Mouse (Mus musculus) heart, adult 8-10 months (tissue): ENCODE results near the gene C2cd4c. TPM values are rescaled to one million over a fixed set of nuclear protein-coding genes. Genes with fewer than 3 reads are reported as not detected.

Experiments
- DNase-seq: peaks from one replicate; pipeline ENCODE4 v3.0.0; 2022; ENCODE audit warnings: low spot score
- total RNA-seq, 4 experiments: library from RNA; stranded (reverse); gene quantifications; 2 replicates each; pipeline ENCODE4 v1.2.4; 2022

Gene C2cd4c
- total RNA-seq, 4 experiments from 2014 or later, result 0.16 TPM; not detected in 3

DNA sequence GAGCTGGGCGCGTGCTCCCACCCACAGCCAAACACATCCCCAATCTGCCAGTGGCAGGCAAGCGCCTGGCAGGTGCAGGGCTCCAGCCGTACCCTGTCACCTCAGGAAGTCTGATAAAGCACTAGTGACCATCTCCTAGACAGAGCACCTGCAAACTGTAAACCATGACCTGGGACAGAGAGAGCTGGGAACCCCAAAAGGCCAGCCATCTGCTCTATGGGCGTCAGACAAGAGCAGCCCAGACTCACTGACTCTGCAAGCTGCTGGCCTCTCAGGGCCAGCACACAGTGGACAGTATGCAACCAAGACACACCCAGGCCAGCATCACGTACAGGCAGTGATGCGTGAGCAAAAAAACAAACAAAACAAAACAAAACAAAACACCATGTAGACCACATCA, 34.9 kb downstream of the C2cd4c start:
- no peak for DNase-seq

GRCm38 (mm10) chr10:79578276-79578675, 35.5 kb downstream of the C2cd4c start:
- DNase-seq, result no peak

DNA sequence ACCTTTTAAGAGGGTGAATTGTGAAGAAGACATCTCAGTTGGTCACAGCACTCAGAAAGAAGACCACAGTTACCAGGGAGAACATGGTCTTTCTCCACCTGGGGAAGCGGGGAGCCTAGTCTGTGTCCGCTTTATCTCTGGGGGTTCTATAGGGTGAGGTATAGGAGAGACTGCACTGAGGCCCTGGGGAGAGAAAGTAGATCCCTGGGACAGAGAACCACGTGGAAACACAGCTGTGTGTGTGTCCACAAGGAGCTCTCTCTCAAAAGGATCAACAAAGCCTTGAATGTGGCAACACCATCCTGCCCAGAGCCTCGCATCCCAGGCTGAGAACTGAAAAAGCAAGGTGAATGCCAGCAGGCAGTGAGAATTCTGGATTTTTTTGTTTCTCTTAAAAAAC, 36.4 kb downstream of the C2cd4c start:
- no peak for DNase-seq

DNA sequence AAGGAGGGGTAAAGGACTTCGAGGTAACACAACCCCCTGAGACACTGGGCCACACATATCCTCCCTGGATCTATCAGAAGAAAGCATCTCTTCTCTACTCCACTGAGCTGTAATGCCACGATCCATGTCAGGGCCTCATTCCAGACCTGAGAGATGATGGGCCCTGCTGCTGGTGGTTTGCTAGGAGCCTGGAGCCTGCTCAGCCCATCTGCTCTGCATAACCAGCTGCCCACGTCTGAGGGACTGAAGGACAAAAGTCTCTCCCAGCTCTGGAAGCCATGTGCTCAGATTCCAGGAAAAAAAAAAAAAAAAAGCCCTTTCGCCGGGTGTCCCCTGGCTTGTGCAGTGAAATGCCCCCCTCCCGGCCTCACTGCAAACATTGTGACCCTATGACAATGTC, 38.1 kb downstream of the C2cd4c start:
- DNase-seq, result no peak

- DNase-seq, result no peak
These were observed 39.0 kb downstream of the C2cd4c start for GRCm38 (mm10) chr10:79574796-79575195.

- no peak for DNase-seq
These were observed 39.5 kb downstream of the C2cd4c start for GRCm38 (mm10) chr10:79574350-79574749.

GRCm38 (mm10) chr10:79573611-79574010, 40.2 kb downstream of the C2cd4c start:
- no peak for DNase-seq

- no peak for DNase-seq
These were observed 42.5 kb downstream of the C2cd4c start for GRCm38 (mm10) chr10:79571314-79571713.

DNA sequence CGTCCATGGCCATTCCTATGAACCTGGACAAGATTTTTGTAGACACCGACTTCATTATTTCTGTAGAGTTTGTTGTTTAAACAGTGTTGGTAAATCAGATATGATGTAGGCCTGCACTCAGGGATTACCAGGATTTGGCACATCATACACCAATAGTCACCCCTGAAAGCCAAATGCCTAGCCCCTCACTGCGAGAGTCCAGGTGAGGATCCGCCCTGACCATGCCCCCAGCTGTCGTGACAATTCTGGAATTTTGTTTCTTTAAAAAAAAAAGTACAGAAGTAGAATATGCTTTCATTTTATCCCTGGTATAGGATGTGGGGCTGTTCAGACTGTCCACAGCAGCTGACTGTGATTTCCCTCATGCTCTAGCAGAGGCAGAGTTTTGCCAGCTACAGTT, 43.9 kb downstream of the C2cd4c start:
- no peak for DNase-seq

DNA sequence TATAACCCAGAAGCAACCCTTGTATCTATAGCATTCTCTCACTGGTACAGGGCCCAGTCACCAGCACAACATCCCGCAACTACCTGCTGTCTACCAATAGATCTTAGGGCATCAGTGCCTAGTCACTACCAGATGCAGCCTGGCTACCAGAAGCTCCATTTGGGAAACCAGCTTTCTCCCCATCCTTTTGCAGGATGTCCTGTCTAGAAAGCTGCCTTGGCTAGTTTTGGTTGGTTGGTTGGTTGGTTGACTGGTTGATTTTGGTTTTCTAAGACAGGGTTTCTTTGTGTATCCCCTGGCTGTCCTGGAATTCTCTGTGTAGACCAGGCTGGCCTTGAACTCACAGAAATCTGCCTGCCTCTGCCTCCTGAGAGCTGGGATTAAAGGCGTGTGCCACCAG, 54.1 kb downstream of the C2cd4c start:
- no peak for DNase-seq

DNA sequence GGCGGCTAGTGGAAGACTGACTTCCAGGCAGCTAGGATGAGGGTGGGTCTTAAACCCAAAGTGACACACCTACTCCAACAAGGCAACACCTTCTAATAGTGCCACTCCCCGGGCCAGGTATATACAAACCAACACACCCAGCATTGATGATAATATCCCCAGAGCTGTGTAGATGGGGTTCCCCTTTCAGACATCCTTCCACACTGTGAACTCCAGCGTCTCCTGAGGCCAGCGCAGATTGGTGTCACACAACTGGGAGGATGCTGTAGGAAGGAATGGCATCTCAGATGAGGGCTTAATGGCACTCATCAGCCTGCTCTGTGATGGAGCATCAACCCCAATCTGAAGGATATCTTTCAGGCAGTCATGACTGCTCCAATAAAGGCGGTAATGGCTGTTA, 56.3 kb downstream of the C2cd4c start:
- DNase-seq, result no peak

DNA sequence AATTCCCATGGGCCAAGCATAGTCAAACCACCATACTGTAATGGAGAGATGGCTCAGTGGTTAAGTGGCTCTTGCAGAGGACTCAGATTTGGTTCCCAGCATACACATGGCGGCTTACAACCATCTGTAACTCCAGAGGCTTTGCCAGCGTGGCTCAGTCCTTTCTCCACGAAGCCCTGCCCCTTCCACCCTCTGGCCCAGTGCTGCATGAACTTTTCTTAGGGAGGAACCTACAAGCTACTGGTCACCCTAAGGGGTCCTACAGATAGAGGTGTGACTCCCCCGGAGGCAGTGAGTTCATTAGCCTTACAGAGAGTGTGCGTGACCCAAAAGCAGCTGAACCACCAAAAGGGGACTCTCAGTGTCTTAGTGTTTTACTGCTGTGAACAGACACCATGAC, 56.9 kb downstream of the C2cd4c start:
- no peak for DNase-seq

Other genes starting within 250 kb of the C2cd4c start
- not detected for gene Vmn2r83, start 145.3 kb downstream of the C2cd4c start, total RNA-seq
- 1 to 10 TPM; 3.1 to 7.1 (median 4.8) TPM for gene Plpp2, start 80.2 kb downstream of the C2cd4c start, total RNA-seq
- gene Mier2, start 58.8 kb downstream of the C2cd4c start, total RNA-seq, result 10 to 100 TPM; 10.6 to 17.6 (median 15.3) TPM
- gene Theg, start 26.7 kb downstream of the C2cd4c start, total RNA-seq, result not detected
- 1 to 10 TPM; 1.2 to 2.0 (median 1.2) TPM for gene Shc2, start 23.9 kb upstream of the C2cd4c start, total RNA-seq
- not detected for gene Odf3l2, start 31.7 kb upstream of the C2cd4c start, total RNA-seq
- not detected for gene Madcam1, start 50.5 kb upstream of the C2cd4c start, total RNA-seq
- 10 to 100 TPM; 14.5 to 20.0 (median 16.9) TPM for gene Tpgs1, start 55.3 kb upstream of the C2cd4c start, total RNA-seq
- gene Cdc34, start 68.2 kb upstream of the C2cd4c start, total RNA-seq, result 100 to 1,000 TPM; 201 to 230 (median 213) TPM
- gene Gzmm, start 75.0 kb upstream of the C2cd4c start, total RNA-seq, result 1 to 10 TPM; 7.6 to 9.0 (median 8.3) TPM
- gene Bsg, start 90.5 kb upstream of the C2cd4c start, total RNA-seq, result 1,000 to 10,000 TPM; 1,424 to 1,552 (median 1,533) TPM
- 10 to 100 TPM; 13.7 to 16.7 (median 15.1) TPM for gene Hcn2, start 102.6 kb upstream of the C2cd4c start, total RNA-seq
- 10 to 100 TPM; 41.1 to 54.7 (median 47.0) TPM for gene Polrmt, start 132.6 kb upstream of the C2cd4c start, total RNA-seq
- gene Fgf22, start 141.1 kb upstream of the C2cd4c start, total RNA-seq, result not detected
- gene Rnf126, start 152.9 kb upstream of the C2cd4c start, total RNA-seq, result 10 to 100 TPM; 20.2 to 23.2 (median 21.5) TPM
- gene Fstl3, start 163.2 kb upstream of the C2cd4c start, total RNA-seq, result 1 to 10 TPM; 2.9 to 5.8 (median 3.6) TPM
- not detected for gene Prss57, start 176.9 kb upstream of the C2cd4c start, total RNA-seq
- 10 to 100 TPM; 37.8 to 53.8 (median 51.7) TPM for gene Palm, start 179.5 kb upstream of the C2cd4c start, total RNA-seq
- under 1 TPM in 3 of 4 experiments, not detected in 1; 0.31 to 0.75 (median 0.60) TPM for gene Misp, start 207.0 kb upstream of the C2cd4c start, total RNA-seq
- 10 to 100 TPM; 45.4 to 57.7 (median 49.9) TPM for gene Ptbp1, start 240.4 kb upstream of the C2cd4c start, total RNA-seq